Mouse (Mus musculus) hindbrain, postnatal 0 days (tissue): ENCODE measurements around the gene Klhl26. TPM values are rescaled to one million over a fixed set of nuclear protein-coding genes. Genes with fewer than 3 reads are reported as not detected.
A peak's percentile ranks its signal among the peaks of the same experiment; 100 is the strongest.

Source experiments
- ATAC-seq: fragments of 200-750 bp; cut with Nextera tagmentation; 2 replicates; pipeline ENCODE4 v1.8.0; 2017; ENCODE audit warnings: mild to moderate bottlenecking, moderate TSS enrichment, moderate library complexity
- DNase-seq: peaks from one replicate; pipeline ENCODE4 v3.0.0-alpha.2; 2015; ENCODE audit warnings: low spot score
- H3K27ac ChIP-seq: fragments of 300-500 bp; sonication (generic); 2 replicates; pipeline ENCODE4 v1.5.1; 2014; ENCODE audit warnings: mild to moderate bottlenecking
- H3K27me3 ChIP-seq: fragments of 300-500 bp; sonication (generic); 2 replicates; pipeline ENCODE4 v1.6.1; 2014; ENCODE audit warnings: low read length, mixed read lengths; ENCODE audit not compliant: insufficient read depth
- H3K36me3 ChIP-seq: fragments of 300-500 bp; sonication (generic); 2 replicates; pipeline ENCODE4 v1.6.1; 2014; ENCODE audit warnings: low read length, mixed read lengths; ENCODE audit not compliant: insufficient read depth
- H3K4me1 ChIP-seq: fragments of 300-500 bp; sonication (generic); 2 replicates; pipeline ENCODE4 v1.6.1; 2014; ENCODE audit warnings: antibody characterized with exemption, low read length, mixed read lengths; ENCODE audit not compliant: insufficient read depth
- H3K4me2 ChIP-seq: fragments of 300-500 bp; sonication (generic); 2 replicates; pipeline ENCODE4 v1.6.1; 2014; ENCODE audit warnings: low read depth, mild to moderate bottlenecking, low read length, moderate library complexity, mixed read lengths
- H3K4me3 ChIP-seq: fragments of 300-500 bp; sonication (generic); 2 replicates; pipeline ENCODE4 v1.5.1; 2014; ENCODE audit warnings: low read length
- H3K9ac ChIP-seq: fragments of 300-500 bp; sonication (generic); replicated peaks from 2 replicates; pipeline ENCODE4 v1.6.1; 2014; ENCODE audit warnings: mild to moderate bottlenecking, low read length, moderate library complexity, mixed read lengths
- H3K9me3 ChIP-seq: fragments of 300-500 bp; sonication (generic); 2 replicates; pipeline ENCODE4 v1.6.1; 2016; ENCODE audit warnings: low read length, mixed read lengths
- CTCF ChIP-seq: IDR thresholded peaks from 2 replicates; pipeline ENCODE4 v1.5.1; 2016; ENCODE audit warnings: antibody characterized with exemption, control low read depth, low read depth
- WGBS: fragments of 180-500 bp; shearing (Covaris S2); extraction: QIAGEN DNeasy Blood & Tissue Kit; methylation state at CpG from one replicate; pipeline ENCODE4 v1.1.7; 2014; 5-methylcytosine and 5-hydroxymethylcytosine counted together
- polyA plus RNA-seq: library from polyadenylated mRNA; unstranded; fragments of >200 nt; fragmentation: Nextera tagmentation; extraction: Ambion mirVana; gene quantifications from 2 replicates; pipeline ENCODE4 v1.2.1, GENCODE M21; 2015
- total RNA-seq: library from RNA; depleted of rRNA; stranded (reverse); fragments of >200 nt; gene quantifications from 2 replicates; pipeline ENCODE4 v1.2.3, GENCODE M21; 2014

Klhl26 gene
- total and polyA plus RNA-seq, 2 experiments from 2014 or later = 35.8 to 61.8 TPM

GRCm38 (mm10) chr8:70452196-70452966, 24.4 kb downstream of the Klhl26 start:
- TF ChIP-seq CTCF = peak; percentile 27; the same call in 1 of the 2 replicates
- Histone ChIP-seq H3K27me3 (no peaks in the 10 kb centered on the region), H3K36me3 (peaks cover 15% of the 10 kb centered on the region), H3K4me2 (no peak overlapping the region), H3K4me3 (no peak overlapping the region), H3K9ac (no peak overlapping the region), H3K27ac (no peak overlapping the region), H3K9me3 (no peaks in the 10 kb centered on the region), H3K4me1 (0 out of 2 replicates have a peak, but pooled peaks cover 3% of the 10 kb centered on the region)
- ATAC-seq (peak; percentile 4), DNase-seq (no peak)
- WGBS = 67% methylated on average over 52 of the region's 52 CpGs

DNA sequence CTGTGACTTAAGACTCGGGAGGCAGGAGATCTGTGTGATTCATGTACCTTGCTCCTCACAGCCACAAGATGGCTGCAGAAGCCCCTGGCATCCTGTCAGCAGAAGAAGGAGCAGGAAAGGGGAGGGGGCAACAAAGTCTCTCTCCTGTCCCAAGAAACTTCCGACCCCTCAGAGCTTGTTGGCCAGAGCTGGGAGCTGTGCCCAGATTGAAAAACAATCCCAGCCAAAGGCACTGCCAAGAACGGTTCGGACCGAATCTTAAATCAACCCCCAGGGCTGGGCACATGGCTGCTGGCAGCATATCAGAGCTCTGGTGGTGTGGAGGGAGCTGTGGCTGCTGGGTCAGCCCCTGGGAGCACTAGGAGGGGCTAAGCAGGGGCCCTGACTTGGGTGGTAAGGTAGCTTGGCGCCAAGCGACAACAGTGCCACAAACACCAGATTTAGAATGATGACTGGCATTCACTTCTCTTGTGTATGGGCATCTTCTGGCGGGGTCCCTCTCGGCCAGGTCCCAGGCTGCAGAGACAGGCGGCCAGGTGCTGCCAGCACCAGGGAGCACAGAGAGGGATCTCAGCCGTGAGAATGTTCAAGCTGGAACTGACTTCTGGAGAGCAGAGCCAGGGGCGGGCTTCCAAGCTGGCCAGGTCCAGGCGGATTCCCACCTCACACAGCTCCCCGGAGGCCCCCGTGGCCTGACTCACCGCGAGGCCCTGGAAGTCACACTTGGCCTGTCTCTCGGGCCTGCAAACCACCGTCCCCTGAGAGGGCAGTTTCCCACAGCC, 28.9 kb downstream of the Klhl26 start:
- WGBS = 39% methylated on average over 19 of the region's 19 CpGs
- H3K4me3 ChIP-seq = no peak overlapping the region
- no peaks in the 10 kb centered on the region for H3K9me3 ChIP-seq
- ATAC-seq (peak; percentile 85), DNase-seq (peak; percentile 90)
- H3K4me2 ChIP-seq = no peak overlapping the region
- peak; percentile 57 for TF ChIP-seq CTCF
- H3K27ac ChIP-seq = peak overlapping the region; percentile 68
- H3K9ac ChIP-seq = no peak overlapping the region
- 0 out of 2 replicates have a peak, but pooled peaks cover 3% of the 10 kb centered on the region for H3K4me1 ChIP-seq
- H3K36me3 ChIP-seq = peaks cover 15% of the 10 kb centered on the region
- no peaks in the 10 kb centered on the region for H3K27me3 ChIP-seq

GRCm38 (mm10) chr8:70445988-70446387, 30.8 kb downstream of the Klhl26 start:
- DNase-seq = no peak
- no peak for ATAC-seq
- Histone ChIP-seq H3K4me2 (no peak overlapping the region), H3K9ac (no peak overlapping the region), H3K27ac (no peak overlapping the region), H3K9me3 (no peaks in the 10 kb centered on the region), H3K36me3 (peaks cover 4% of the 10 kb centered on the region), H3K4me3 (no peak overlapping the region), H3K4me1 (0 out of 2 replicates have a peak, but pooled peaks cover 3% of the 10 kb centered on the region), H3K27me3 (no peaks in the 10 kb centered on the region)
- TF ChIP-seq CTCF = no peak
- WGBS = 46% methylated on average over 1 of the region's 1 CpGs

GRCm38 (mm10) chr8:70443326-70443725, 33.4 kb downstream of the Klhl26 start:
- Histone ChIP-seq H3K36me3 (no peaks in the 10 kb centered on the region), H3K4me1 (peaks cover 6% of the 10 kb centered on the region), H3K4me3 (no peak overlapping the region), H3K27ac (no peak overlapping the region), H3K4me2 (no peak overlapping the region), H3K9ac (no peak overlapping the region), H3K9me3 (no peaks in the 10 kb centered on the region), H3K27me3 (no peaks in the 10 kb centered on the region)
- TF ChIP-seq CTCF = no peak
- no peak for ATAC-seq
- no peak for DNase-seq
- 86% methylated on average over 4 of the region's 4 CpGs for WGBS

DNA sequence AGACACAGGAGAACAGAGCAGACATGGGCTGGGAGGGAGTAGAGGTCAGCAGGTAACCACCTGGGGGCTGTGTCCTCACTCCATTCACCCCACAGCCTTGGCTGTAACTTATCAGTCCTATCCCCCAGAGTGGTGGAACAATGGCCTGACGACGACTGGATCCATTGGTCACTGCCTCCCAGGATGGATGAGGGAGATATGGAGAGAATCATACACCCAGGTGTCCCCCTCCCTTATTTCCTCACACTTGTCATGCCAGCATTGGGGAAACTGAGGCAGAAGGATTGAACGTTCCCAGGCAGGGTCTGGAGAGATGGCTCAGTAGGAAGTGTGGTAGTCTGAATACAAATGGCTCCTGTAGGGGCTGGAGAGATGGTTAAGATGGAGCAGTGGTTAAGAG, 35.2 kb downstream of the Klhl26 start:
- 68% methylated on average over 3 of the region's 3 CpGs for WGBS
- H3K4me2 ChIP-seq = no peak overlapping the region
- peaks cover 12% of the 10 kb centered on the region for H3K4me1 ChIP-seq
- H3K27me3 ChIP-seq = no peaks in the 10 kb centered on the region
- TF ChIP-seq CTCF = no peak
- H3K4me3 ChIP-seq = no peak overlapping the region
- no peak overlapping the region for H3K9ac ChIP-seq
- DNase-seq (no peak), ATAC-seq (no peak)
- no peak overlapping the region for H3K27ac ChIP-seq
- no peaks in the 10 kb centered on the region for H3K9me3 ChIP-seq
- H3K36me3 ChIP-seq = no peaks in the 10 kb centered on the region

DNA sequence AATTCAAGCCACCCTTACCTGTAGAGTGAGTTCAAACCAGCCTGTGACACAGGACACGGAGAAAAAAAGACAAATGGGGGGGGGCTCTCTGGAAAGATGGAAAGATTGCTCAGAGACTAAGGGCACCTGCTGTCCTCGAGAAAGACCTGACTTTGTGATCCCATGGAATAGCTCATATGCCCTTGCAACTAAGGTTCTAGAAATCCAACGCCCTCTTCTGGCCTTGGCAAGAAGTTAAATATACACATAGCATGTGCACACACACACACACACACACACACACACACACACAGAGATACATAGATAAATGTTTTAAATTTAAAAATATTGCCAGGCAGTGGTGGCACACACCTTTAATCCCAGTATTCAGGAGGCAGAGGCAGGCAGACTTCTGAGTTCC, 36.5 kb downstream of the Klhl26 start:
- Histone ChIP-seq H3K9me3 (no peaks in the 10 kb centered on the region), H3K27me3 (no peaks in the 10 kb centered on the region), H3K4me3 (peak overlapping the region; percentile 73), H3K4me1 (peaks cover 12% of the 10 kb centered on the region), H3K27ac (no peak overlapping the region), H3K36me3 (no peaks in the 10 kb centered on the region), H3K9ac (peak overlapping the region; percentile 70; the same call in 1 of the 2 replicates), H3K4me2 (peak overlapping the region; percentile 69)
- ATAC-seq = no peak
- peak; percentile 24; the same call in 1 of the 2 replicates for TF ChIP-seq CTCF
- WGBS = 56% methylated on average over 3 of the region's 3 CpGs
- no peak for DNase-seq
